Mouse (Mus musculus) urinary bladder, postnatal 10 days (tissue): ENCODE results near the gene Alad.
A peak's percentile ranks its signal among the peaks of the same experiment; 100 is the strongest.

Source experiments
- DNase-seq: peaks from one replicate; pipeline ENCODE4 v3.0.0; 2022; ENCODE audit warnings: low spot score

Alad gene

GRCm38 (mm10) chr4:62519849-62520233 is at the start of gene Alad:
Gene Alad (minus strand): TSS chr4:62519918.
- DNase-seq: peak; percentile 57

- DNase-seq: no peak
Observed at GRCm38 (mm10) chr4:62568359-62568758, 48.6 kb upstream of the Alad start.

GRCm38 (mm10) chr4:62567696-62568095 is 48.0 kb upstream of the Alad start:
- no peak for DNase-seq

GRCm38 (mm10) chr4:62566530-62566929 is 46.8 kb upstream of the Alad start:
- DNase-seq: no peak

GRCm38 (mm10) chr4:62562006-62562405 is 42.3 kb upstream of the Alad start:
- no peak for DNase-seq

- DNase-seq: no peak
Observed at GRCm38 (mm10) chr4:62561630-62562001, 41.9 kb upstream of the Alad start.

GRCm38 (mm10) chr4:62560963-62561629 is 41.4 kb upstream of the Alad start:
- DNase-seq: no peak

GRCm38 (mm10) chr4:62559797-62560329 is 40.1 kb upstream of the Alad start, which contains the start of gene Rgs3:
Gene Rgs3 (plus strand): TSS chr4:62559847.
- no peak for DNase-seq

- no peak for DNase-seq
Observed at GRCm38 (mm10) chr4:62557436-62557835, 37.7 kb upstream of the Alad start.

- DNase-seq: no peak
Observed at GRCm38 (mm10) chr4:62551966-62552365, 32.2 kb upstream of the Alad start.

GRCm38 (mm10) chr4:62544801-62545200 is 25.1 kb upstream of the Alad start:
- DNase-seq: no peak

- DNase-seq: no peak
Observed at GRCm38 (mm10) chr4:62543782-62544181, 24.1 kb upstream of the Alad start.

GRCm38 (mm10) chr4:62541802-62542201 is 22.1 kb upstream of the Alad start:
- no peak for DNase-seq

- no peak for DNase-seq
Observed at GRCm38 (mm10) chr4:62533729-62534128, 14.0 kb upstream of the Alad start.

- DNase-seq: no peak
Observed at GRCm38 (mm10) chr4:62527655-62528054, 7.9 kb upstream of the Alad start.

GRCm38 (mm10) chr4:62526256-62526655 is 6.5 kb upstream of the Alad start:
- DNase-seq: no peak

GRCm38 (mm10) chr4:62525489-62525811 is 5.7 kb upstream of the Alad start:
- no peak for DNase-seq

GRCm38 (mm10) chr4:62524651-62525488 is 5.2 kb upstream of the Alad start, which contains the start of the genes Pole3 and 4933430I17Rik:
Gene Pole3 (minus strand): TSS chr4:62525068.
Gene 4933430I17Rik (plus strand): TSS chr4:62525369.
- DNase-seq: peak; percentile 97

GRCm38 (mm10) chr4:62520892-62521400 is 1.2 kb upstream of the Alad start:
- no peak for DNase-seq

GRCm38 (mm10) chr4:62519122-62519848 is 433 bp downstream of the Alad start:
- no peak for DNase-seq

- no peak for DNase-seq
Observed at GRCm38 (mm10) chr4:62518416-62519121, 1.1 kb downstream of the Alad start.
